Mouse (Mus musculus) brown adipose tissue, adult 24 weeks (tissue): ENCODE data around the gene Mycbp. TPM values are rescaled to one million over a fixed set of nuclear protein-coding genes. Genes with fewer than 3 reads are reported as not detected.
A peak's percentile ranks its signal among the peaks of the same experiment; 100 is the strongest.

Experiments
- H3K27ac ChIP-seq: fragments of 200-500 bp; replicated peaks from 2 replicates; pipeline ENCODE4 v1.5.1; 2012; ENCODE audit warnings: low read depth, mild to moderate bottlenecking, low read length
- H3K4me1 ChIP-seq: fragments of 200-500 bp; 2 replicates; pipeline ENCODE4 v1.6.1; 2012; ENCODE audit warnings: low read length, mixed read lengths; ENCODE audit not compliant: control insufficient read depth, insufficient read depth, insufficient read length
- H3K4me3 ChIP-seq: fragments of 200-500 bp; 2 replicates; pipeline ENCODE4 v1.5.1; 2012; ENCODE audit warnings: low read depth, mild to moderate bottlenecking, low read length, moderate library complexity; ENCODE audit not compliant: insufficient read depth
- polyA plus RNA-seq: library from polyadenylated mRNA; stranded (reverse); fragments of >200 nt; gene quantifications from 2 replicates; pipeline ENCODE4 v1.2.4, GENCODE M21; 2012; ENCODE audit not compliant: missing spikeins, insufficient read depth, insufficient read length

Mycbp gene
- 70.1 and 80.7 TPM in 2 replicates for polyA plus RNA-seq

DNA sequence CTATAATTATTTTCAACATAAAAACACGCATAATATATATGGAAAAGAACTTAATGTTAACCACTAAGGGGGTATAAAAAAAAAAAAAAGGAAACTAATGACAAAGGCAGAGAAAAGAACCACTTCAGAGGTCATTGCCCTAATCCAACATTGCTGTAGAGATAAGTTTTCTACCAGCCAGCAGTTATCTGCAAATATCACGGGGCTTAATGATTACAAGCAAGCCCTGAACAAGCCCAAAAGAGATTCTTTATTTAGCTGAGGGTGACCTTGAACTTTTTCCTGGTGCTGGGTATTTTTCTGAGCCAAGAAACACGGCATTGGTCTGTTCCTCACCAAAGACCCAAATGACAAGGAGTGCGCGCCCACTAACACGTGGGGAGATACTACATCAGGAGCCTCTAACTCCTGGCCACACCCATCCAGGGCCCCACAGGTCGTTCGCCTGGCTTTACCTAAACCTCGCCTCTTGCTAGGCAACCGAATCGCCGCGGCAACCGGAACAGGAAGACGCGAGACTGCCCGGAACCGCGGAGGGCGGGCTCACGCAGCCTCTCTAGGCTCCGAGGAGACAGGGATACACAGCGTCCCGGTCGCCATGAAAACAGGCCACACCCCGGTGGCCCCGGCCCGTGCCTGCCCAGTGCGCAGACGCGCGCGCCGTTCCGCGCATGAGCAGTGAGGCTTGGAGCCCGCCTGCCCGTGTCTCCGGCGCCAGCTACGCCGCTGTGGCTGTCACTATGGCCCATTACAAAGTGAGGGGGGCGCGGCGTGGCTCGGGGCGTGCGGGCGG is at the start of gene Mycbp:
Mycbp (plus strand) TSS at position 500 of the 793 bp plus-strand sequence.
- Histone ChIP-seq H3K4me1 (peaks cover 2% of the 10 kb centered on the region; the same call in 1 of the 2 replicates), H3K4me3 (peak within 1 kb of the TSS; percentile 71), H3K27ac (peak within 1 kb of the TSS; percentile 79)

DNA sequence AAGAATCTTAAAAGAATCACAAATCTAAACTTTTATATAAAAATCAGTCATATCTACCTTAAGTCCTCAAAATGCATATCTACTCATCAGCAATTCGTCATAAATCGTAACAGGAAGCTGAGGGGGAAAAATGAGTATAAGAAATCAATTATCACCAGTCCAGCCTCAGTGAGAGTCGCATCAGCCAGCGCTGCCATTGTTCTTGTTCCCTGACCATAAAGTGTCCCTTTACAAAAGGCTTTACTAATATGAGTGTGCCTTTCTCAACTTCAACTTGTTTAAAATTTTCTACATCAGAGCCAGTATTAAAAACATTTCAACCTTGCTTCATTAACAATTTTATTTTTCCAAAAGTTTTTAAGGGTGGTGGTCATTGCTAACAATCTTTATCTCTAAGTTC is 47.7 kb upstream of the Mycbp start:
- Histone ChIP-seq H3K4me1 (no peaks in the 10 kb centered on the region), H3K27ac (no peak overlapping the region), H3K4me3 (no peak overlapping the region)

DNA sequence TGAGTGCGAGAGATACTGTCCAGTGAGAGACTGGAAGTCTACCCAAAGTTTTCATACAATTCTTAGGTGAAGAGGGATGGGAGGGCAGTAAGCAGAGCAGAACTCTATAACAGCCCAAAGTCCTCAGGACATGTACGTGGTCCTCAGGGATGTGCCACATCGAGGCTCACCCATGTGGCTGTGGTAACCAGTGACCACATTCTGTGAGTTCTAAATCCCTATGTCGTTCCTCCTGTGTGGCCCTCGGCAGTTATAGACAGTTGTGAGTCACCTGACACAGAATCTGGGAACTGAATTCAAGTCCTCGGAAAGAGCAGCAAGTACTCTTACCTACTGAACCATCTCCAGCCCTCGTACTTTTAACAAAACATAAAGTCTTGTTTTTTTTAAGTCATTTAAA is 46.5 kb upstream of the Mycbp start:
- no peaks in the 10 kb centered on the region for H3K4me1 ChIP-seq
- H3K4me3 ChIP-seq = no peak overlapping the region
- no peak overlapping the region for H3K27ac ChIP-seq

DNA sequence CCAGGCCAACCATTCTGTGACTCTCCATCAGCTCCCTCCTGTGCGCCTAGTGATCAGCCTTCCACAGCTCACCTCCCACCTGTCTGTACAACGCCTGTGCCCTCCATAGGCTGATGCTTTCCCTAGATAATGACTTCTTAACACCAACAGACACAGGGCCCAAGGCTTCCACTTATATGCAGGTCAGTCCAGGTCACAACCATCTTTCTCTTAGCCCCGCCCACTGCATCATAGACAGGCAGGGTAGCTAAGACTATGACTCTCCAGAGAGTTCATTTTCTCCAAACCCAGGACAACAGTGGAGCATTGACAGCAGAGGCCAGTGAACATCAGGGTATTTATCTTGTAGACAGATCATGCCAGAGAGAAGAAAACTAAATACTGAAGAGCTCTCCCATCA is 45.3 kb upstream of the Mycbp start, which contains the start of gene 4933427I04Rik:
4933427I04Rik (plus strand) TSS at position 301 of the 400 bp plus-strand sequence.
- H3K27ac ChIP-seq = no peak within 1 kb of the TSS
- no peaks in the 10 kb centered on the region for H3K4me1 ChIP-seq
- H3K4me3 ChIP-seq = no peak within 1 kb of the TSS

DNA sequence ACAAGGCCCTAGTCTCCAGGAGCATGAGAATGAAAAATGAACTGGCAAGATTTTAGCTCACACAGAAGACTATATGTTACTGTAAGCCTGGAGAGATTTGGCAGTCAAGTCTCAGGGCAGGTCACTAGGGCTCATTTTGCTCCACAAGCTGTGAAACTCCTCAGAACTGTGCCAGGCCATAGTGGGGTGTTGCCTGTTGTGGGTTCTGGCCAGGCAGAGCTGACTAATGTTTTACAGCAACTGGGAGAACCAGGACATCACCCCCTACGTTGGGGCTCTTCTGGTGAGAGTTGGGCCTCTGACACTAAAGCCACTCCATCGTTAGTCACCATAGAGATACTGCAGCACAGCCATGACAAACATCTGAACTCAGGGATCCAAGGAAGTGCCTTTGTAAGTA is 44.8 kb upstream of the Mycbp start:
- H3K27ac ChIP-seq = no peak overlapping the region
- no peaks in the 10 kb centered on the region for H3K4me1 ChIP-seq
- H3K4me3 ChIP-seq = no peak overlapping the region

DNA sequence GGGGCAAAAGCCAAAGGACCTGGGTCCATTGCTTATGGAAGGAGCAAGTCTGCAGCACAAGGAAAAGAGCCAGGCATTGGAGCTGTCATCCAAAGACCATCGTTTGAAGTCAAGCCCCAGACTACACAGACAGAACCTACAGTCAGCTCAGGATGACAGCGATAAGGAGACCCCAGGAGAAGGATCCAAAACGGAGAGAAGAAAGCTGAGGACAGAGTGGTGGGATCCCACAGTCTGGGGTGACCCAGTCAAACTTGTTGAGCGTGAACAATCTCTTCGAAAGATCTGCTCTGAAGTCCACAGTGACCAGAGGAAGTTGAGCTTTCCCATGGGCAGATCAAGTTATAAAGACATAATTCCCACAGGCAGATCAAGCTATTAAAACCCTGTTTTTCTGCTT is 44.0 kb upstream of the Mycbp start:
- no peaks in the 10 kb centered on the region for H3K4me1 ChIP-seq
- H3K27ac ChIP-seq = no peak overlapping the region
- H3K4me3 ChIP-seq = no peak overlapping the region

DNA sequence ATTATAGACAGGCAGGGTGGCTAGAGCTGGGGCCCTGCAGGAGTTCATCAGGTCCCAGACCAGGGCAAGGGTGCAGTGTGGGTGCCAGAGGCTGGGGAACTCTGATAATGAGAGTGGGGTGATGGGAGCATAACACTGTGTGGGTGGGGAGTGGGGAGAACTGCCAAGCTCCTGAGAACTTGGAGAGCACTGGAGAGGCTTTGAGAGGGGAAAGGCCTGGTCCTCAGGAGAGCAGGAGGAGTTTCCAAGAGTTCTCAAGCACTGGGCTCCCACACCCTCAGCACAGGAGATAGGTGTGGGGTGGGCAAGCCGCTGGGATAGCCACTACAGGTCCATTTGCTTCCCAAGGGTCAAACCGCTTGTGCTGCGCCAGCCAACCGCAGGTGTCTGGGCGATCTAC is 10.9 kb upstream of the Mycbp start:
- Histone ChIP-seq H3K4me1 (no peaks in the 10 kb centered on the region), H3K4me3 (no peak overlapping the region), H3K27ac (no peak overlapping the region)

DNA sequence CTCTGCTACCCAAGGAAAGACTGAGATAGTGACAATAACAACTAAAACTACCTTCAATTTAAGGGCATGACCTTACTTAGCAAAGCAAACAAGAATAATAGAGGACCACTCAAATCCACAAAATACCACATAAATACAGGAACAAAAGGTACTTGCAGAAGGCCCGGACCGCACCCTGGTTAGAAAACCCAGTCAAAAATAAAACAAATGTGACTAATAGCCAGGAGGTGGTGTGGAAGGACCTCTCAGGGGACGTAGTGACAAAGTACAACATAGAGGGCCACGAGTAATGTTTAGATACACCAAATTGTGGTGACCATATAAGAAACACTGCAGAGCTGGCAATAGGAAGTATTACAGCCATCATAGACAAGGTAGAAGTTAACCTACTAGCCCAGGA is 10.3 kb upstream of the Mycbp start:
- Histone ChIP-seq H3K4me1 (no peaks in the 10 kb centered on the region), H3K27ac (no peak overlapping the region)

DNA sequence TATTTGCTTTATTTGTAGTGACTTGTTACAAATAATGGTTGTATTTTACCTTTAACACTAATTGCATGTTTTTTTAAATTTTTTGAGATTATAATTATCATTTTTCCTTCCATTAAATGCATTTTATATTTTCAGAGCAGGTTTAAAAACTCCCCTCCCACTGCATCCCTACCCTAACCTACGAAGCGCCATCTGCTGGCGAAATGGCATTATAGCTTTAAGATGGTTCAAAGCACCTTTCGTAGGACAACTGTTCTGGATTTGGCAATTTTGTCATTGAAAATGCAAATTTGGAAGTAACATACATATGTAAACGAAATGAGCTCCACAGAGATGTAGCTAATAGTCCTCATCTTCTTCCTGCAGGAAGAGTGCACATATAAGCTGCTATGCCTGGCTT is 5.9 kb upstream of the Mycbp start:
- Histone ChIP-seq H3K27ac (no peak overlapping the region), H3K4me1 (no peaks in the 10 kb centered on the region), H3K4me3 (no peak overlapping the region)

More for the DNA sequence above, 10.3 kb upstream of the Mycbp start:
- H3K4me3 ChIP-seq = no peak overlapping the region

DNA sequence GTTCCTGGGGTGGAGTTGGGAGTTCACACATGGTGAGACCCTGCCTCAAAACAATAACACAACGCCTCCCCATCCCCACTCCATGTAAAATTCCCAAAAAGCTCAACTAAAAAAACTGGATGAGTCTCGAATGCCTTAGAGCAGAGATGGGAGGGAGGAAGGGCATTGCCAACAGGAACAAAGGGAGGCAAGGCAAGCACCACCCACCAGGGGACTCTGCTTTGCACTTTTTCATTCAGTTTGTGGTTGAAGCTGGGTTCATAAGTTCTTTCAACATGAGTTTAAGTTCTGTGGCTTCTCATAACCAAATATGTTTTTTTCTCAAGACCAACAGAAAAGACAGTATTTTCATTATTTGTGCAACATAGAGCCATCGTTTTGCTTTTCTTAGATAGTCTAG is 1.2 kb upstream of the Mycbp start:
- Histone ChIP-seq H3K4me1 (peaks cover 2% of the 10 kb centered on the region; the same call in 1 of the 2 replicates), H3K27ac (no peak overlapping the region), H3K4me3 (no peak overlapping the region)

DNA sequence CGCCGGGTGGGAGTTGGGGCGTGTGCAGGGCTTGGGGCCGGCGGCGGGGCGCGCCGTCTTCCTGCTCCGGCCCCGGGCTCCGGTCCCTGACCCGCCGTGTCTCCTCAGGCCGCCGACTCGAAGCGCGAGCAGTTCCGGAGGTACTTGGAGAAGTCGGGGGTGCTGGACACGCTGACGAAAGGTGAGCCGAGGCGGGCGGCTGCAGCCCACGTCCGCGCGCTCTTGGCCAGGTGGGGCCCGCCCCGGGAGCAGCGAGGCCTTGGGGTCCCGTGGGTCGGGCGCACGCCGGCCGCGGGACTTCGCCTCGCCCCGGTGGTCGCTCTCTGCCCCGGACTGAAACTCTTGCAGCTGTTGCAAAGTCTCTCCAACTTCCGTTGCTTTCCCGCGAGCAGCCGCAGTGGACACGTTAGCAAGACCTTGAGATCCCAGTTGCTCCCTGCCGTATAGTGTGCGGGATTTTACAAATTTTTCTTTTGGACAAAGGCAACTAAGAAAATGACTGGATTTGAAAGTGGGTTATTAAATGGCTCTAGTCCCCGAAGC is 565 bp downstream of the Mycbp start:
- H3K4me1 ChIP-seq = peaks cover 2% of the 10 kb centered on the region; the same call in 1 of the 2 replicates
- H3K4me3 ChIP-seq = peak overlapping the region; percentile 71
- H3K27ac ChIP-seq = no peak overlapping the region; the same call in 1 of the 2 replicates

DNA sequence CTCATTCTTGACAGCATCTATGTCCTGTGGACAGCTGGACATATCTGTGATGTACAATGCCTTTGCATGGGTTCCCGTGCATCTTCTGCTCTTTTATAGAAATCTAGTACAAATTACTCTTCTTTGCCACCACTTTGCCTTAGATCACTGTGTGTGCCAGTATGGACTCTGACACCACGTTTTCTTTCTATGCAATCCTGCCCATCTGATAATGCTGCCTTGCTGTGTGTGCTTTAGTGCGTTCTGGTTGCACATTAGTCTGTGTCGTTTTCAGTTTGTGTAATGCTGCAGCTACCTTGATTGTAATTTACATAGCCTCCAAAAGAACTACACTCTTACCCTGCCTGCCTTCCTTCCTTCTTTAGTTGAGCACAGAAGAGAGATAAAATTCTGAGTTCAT is 6.9 kb downstream of the Mycbp start:
- Histone ChIP-seq H3K4me1 (no peaks in the 10 kb centered on the region), H3K4me3 (no peak overlapping the region), H3K27ac (no peak overlapping the region)

DNA sequence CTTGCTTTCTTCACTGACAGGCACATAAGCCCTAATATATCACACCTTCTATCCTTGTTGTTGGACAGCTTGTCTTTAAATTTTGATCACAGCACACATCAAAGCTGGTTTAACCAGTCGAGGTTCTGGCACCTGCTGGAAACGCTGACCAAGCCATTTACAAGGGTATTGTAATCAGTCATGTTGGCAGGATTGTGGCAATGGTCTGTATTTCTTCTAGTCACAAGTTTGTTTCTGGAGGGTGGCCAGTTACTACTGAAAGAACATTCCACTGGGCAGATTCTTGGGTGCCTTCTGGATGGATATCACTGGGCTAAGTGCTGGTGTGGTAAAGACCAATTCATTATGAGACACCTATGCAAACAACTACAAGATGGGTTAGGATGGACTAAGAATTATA is 7.8 kb downstream of the Mycbp start:
- H3K4me1 ChIP-seq = no peaks in the 10 kb centered on the region
- no peak overlapping the region for H3K27ac ChIP-seq
- H3K4me3 ChIP-seq = no peak overlapping the region

DNA sequence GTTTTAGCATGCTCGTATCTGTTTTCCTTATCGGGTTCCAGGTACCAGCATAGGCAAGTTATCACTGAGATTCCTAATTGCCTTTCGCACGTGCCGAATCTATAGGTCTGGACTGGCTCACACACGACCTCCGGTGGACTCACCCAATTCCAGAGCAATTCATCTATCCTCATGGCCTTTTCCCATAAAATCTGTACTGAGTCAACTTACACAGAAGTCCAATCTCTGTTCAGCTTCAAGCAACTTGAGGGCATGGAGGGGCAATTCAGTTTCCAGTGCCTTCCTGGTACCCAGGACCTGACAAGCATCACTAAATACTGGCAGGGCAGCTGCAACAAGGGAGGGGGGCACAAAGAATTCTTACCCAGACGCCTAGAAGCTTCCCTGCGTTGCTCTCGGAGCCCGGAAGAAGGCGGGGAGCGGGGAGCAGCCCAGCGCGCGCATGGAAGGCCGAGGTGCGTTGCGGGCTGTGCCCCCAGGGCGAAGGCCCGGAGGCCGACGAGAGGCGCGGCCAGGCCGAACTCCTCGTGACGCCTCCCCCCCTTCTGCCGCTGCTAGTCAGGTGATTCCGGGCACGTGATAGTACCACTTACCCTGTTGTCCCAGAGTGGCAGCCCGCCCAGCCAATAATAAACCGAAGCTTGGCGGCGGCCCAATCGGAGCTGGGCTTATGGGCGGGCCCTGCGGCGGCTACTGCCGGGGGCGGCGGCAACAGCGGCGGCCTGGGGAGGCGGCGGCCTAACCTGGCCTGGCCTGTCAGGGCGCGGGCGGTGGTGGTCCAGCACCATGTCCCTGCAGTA is 12.3 kb downstream of the Mycbp start, which contains the start of gene Rragc:
Rragc (plus strand) TSS at position 699 of the 800 bp plus-strand sequence.
- H3K4me3 ChIP-seq = peak within 1 kb of the TSS; percentile 97
- H3K27ac ChIP-seq = peak within 1 kb of the TSS; percentile 86
- H3K4me1 ChIP-seq = peaks cover 10% of the 10 kb centered on the region

DNA sequence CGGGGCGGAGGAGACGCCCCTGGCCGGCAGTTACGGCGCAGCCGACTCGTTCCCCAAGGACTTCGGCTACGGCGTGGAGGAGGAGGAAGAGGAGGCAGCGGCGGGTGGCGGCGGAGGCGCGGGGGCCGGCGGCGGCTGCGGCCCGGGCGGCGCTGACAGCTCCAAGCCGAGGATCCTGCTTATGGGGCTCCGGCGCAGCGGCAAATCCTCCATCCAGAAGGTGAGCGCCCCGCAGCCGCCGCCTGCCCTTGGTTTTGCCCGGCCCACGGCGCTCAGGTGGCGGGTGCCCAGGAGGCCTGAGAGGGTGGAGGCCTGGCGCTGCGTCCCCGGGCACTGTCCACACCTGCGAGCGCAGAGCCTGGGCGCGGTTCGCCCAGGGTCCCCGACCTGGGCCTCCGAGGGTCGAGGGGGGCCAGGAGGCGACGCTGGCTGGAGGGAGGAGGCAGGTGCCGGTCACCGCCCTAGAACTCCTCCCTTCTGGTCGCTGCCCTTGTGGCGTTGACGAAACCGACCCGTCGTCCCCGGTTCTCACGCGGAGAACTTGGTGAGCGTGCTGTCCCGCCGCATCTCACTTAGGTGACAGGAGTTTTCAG is 13.0 kb downstream of the Mycbp start, which contains the start of gene 4930535I16Rik:
4930535I16Rik (minus strand) TSS at position 475 of the 593 bp plus-strand sequence.
- H3K27ac ChIP-seq = peak within 1 kb of the TSS; percentile 86
- H3K4me3 ChIP-seq = peak within 1 kb of the TSS; percentile 97
- H3K4me1 ChIP-seq = peaks cover 10% of the 10 kb centered on the region
